Mouse (Mus musculus): ENCODE measurements around the gene Slc25a13.

DNA sequence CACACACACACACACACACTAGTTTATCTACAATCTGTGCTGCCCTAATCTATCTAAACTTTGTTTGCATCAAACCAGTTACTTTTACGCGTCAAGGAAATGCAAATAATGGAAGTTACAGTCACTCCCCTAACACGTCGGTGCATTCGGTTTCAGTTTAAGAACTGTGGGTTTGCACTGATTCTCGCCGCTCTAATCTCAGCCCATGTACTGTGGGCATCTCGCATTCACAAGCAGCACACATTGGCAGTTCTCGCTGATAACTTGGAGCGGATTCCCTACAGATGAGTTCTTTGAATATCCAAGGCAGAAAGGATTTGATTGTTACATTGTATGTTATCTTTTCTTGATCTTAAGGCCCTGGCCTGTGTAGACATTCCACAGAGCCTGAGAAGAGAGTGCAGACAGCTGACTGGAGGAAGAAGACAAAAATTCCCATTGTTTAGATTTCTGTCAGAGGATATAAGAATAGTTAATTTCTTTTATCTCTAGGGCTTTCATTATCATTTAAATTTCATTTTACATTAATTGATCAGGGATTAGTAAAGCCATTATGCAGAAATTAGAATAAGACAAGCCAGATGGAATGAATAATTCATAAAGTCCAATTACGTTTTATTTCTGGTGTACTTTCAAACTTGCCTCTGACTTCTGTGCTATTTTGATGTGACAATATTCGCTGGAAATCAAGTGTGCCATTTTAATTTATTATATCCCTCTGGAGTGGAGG is 212.1 kb downstream of the Slc25a13 start:
- TF ChIP-seq POLR2A (IDR thresholded peaks at IDR 0.05; ENCODE audit: borderline replicate concordance, extremely low read depth, insufficient read depth, insufficient read length, poor library complexity, severe bottlenecking) (no peak), CTCF (IDR thresholded peaks at IDR 0.05; ENCODE audit: borderline replicate concordance, extremely low read depth, insufficient read depth, insufficient read length) (no peak)

Measured in brain, embryonic 14.5 days (tissue).